Mouse (Mus musculus): ENCODE measurements at regions not wholly inside any gene's neighbourhood (a gene's known extent, or its start where the extent isn't known, plus 50 kb on each side); places are given as distances from the start of the nearest gene placed in this dataset.

DNA sequence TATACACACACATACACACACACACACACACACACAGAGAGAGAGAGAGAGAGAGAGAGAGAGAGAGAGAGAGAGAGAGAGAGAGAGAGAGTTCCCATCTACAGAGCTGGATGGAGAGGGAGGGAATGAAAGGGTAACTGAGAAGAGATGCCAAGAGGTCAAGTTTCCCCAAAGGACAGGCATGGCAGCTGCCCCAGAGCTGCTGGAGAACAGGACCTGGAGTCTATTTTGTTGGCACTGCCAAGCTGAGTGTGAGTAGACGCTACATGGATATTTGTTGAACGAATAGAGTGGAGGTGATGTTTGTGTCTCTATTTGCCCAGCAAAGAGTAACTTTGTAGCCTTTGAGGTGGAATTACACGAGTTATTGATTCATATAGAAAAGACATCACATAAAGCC lies 50.2 kb upstream of the E2f3 start:
- H3K36me3 ChIP-seq (ENCODE audit: control insufficient read depth, insufficient read depth, low read length) = no peaks in the 10 kb centered on the region
- H3K27ac ChIP-seq (ENCODE audit: insufficient read depth, low read length) = no peak overlapping the region
- WGBS = 92% methylated on average over 3 of the region's 3 CpGs
- DNase-seq (ENCODE audit: low read depth in 1 of 2, low spot score in 2 of 2) = no peak
- no peaks in the 10 kb centered on the region for H3K27me3 ChIP-seq (ENCODE audit: control insufficient read depth, insufficient read depth, low read length)
- H3K4me1 ChIP-seq (ENCODE audit: control insufficient read depth, insufficient read depth, insufficient read length) = no peaks in the 10 kb centered on the region
- no peak for TF ChIP-seq POLR2A (IDR thresholded peaks at IDR 0.05; ENCODE audit: low read depth, low read length)
- TF ChIP-seq CTCF (IDR thresholded peaks at IDR 0.05; ENCODE audit: extremely low read depth, insufficient read depth, insufficient read length, insufficient replicate concordance) = no peak
- no peak overlapping the region for H3K4me3 ChIP-seq (ENCODE audit: extremely low read depth, insufficient read depth, insufficient read length)
